Mouse (Mus musculus) gastrocnemius, adult 18-20 months (tissue): Measurements from ENCODE around the gene Etv5. TPM values are rescaled to one million over a fixed set of nuclear protein-coding genes. Genes with fewer than 3 reads are reported as not detected.

ENCODE experiments used
- DNase-seq: peaks from one replicate; pipeline ENCODE4 v3.0.0; 2021; ENCODE audit warnings: low spot score
- long read RNA-seq, 2 experiments: library from polyadenylated mRNA; stranded (forward); transcript quantifications; one replicate each; pipeline ENCODE4 v2.0.0; 2021
- total RNA-seq, 2 experiments: library from RNA; stranded (reverse); gene quantifications; 2 replicates each; pipeline ENCODE4 v1.2.3; 2021

The Etv5 gene
- 1 to 10 TPM; 6.9 to 7.0 TPM for total RNA-seq
- long read RNA-seq, experiment 1, partial matches to known transcripts, result 2 of 6 reads
- long read RNA-seq, experiment 1, other reads (novel, unspliced or antisense), result 2 of 6 reads
- long read RNA-seq, experiment 2, partial matches to known transcripts, result 1 of 6 reads
- long read RNA-seq, experiment 2, other reads (novel, unspliced or antisense), result 3 of 6 reads

DNA sequence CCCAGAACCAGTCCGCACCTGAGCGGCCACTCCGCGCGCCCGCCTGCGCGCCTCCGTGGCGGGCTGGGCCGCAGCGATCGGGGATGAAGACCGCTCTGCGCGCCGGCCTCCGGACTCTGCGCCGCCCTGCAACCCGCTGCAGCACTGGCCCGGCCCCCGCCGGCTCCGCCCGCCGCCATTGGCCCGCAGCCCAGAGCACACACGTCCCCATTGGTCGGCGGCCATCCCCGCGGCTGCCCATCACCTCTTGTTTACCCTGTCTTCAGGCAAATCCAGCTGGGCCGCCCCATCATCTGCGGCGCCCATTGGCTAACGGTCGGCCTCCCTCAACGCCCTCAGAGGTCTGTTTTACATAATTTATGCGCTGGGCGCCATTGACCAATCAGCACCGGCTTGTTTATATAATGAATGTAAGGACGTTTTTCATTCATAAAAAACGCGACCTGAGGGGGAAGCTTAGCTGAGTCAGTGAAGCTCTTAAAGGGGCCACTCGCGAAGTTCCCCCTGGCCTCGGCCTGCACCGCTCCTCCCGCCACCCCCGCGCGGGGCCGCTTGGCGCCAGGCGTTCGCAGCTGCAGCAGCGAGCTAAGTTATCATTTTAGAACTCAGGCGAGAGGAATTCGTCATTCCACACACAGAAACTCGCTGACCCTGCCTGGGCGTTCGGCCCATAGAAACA lies at the start of gene Etv5:
Gene Etv5 (minus strand): TSS at position 221 of the 679 bp plus-strand sequence.
- peak; percentile 99 for DNase-seq

DNA sequence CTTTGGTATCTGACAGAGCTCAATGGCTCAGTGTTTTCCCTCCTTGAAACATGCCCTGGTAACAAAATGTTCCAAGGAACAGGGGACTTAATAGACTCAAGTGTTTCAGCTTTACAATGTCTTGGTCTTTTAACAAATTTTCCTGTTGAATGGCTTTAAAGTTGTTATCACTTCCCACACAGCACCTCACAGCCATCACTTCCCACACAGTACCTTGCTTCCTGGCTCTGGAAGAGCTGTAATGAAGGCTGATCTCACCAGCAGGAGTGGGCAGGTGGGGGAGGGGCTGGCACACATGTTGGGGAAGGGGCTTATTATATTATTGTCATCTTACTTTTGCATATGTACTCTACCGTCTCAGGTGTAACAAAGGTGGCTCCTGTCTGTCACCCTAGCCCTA lies 44.4 kb upstream of the Etv5 start:
- no peak for DNase-seq

DNA sequence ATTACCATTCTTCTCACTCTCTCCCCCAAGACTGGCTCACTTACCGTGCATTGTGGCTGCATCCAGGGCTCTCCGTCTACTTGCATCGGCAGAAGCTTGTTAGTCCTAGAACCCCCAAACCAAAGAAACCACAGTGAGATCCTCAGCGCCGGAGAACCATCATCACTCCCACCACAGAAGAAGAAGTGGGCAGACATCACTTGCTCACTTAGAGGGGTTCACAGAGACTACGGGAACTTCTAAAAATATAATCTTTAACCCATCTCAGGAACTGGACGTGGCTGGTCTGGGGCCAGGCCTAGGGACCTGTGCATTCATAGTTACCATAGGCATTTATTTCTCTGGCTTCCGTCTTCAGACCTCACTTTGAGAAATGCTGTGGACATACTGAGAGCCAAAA lies 39.8 kb upstream of the Etv5 start:
- no peak for DNase-seq

DNA sequence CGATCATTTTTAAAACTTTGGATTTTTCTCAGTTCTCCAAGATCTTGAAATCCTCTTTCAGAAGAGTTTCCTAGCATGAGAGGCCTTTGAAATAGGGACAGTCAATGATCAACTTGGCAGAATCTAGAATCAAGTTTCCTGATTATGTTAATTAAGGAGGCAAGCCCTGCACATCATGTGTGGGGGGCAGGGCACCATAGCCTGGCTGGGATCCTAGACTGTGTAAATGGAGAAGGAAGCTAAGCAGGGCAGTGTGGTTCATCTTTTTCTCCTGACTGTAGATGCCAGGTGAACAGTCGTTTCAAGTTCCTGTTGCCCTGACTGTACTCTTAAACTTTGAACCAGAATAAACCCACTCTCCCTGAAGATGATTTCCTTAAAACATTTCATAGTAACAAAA lies 32.2 kb upstream of the Etv5 start:
- no peak for DNase-seq

DNA sequence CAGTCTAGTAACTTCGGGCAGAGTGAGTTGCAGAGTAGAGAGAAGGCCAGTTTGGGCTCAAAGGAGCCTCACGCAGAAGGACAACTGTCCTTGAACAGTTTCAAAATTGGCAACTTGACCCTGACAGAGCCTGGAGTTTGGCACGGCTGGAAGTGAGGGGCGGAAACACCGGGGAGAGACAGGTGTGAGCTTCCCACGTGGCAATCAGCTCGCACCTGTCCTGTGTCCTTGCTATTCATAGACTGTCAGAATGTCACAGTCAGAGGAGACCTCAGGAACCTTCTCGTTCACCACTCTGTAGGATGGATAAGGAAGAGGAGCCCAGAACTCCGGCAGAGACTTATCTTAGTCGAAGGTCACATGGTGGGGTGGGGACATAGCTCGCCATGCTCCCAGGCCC lies 29.9 kb upstream of the Etv5 start:
- no peak for DNase-seq

DNA sequence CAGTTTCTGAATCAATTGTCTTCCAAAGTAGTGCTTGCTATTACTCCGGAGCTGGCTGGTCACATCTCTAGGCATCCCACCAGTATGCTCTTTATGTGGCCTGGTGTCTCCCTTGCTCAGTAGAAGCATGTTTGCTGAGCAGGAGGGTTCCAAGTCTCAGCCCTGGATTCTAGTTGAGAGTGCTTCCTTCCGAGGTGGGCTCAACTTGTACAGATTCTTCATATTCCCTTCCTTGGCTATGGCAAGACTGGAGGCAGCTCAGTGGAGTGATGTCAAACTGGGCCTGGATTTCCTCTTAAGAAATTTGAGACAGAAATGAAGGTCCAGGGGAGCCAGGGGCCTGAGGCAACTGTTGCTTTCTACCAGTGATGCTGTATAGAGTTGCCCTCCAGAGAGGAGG lies 27.6 kb upstream of the Etv5 start:
- DNase-seq, result no peak

DNA sequence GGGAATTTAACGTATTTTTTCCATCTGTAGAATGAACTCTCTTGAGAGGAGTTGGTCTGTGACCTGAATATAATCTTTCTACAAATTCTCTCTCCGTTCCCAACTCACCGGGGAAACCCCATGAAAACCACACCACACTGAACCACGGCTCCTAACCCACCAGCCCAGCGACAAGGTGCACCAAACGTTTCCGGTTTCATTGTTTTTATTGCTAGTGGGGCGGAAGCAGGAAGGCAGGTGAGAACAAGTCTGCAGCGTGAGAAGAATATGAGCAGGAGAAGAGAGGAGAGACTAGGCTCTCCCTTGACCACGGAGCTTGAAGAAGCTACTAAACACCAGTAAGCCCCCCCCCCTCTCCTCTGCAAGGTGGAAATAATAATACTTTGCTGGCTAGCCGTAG lies 26.9 kb upstream of the Etv5 start:
- DNase-seq, result no peak

DNA sequence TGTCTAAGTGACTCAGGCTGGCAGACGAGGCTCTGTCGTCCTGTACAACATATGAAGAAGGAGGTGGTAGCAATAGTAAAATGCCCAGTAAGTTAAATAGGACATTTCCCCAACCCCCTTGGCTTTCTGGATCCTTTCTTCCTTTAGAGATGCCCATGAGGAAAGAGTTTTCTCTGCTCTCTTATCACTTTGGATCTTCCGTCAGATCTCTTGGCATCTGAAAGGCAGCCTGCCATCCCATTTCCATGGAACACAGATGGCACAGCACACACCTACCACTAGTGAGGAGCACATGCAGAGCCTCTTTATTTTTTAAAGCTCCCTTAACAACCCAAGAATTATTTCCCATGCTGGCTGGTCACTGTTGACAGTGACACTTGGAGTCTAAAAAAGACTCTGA lies 22.7 kb upstream of the Etv5 start:
- DNase-seq, result no peak

DNA sequence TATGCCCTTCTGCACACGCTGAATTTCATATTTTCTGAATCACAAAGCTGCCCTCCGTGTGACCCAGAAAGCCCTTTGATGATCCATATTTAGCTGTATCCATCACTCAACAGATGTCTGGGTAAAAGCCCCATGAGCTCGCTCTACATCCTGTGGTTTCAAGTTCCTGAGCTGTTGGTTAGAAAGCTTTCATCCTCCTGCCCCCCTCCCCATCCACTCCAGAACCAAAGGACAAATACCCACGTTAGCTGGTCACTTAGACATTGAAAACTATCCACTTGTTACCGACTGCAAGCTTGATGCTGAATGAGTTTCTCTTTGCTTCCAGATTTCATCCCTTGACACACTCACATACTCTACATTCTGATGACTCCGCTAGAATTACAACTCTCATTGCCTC lies 22.2 kb upstream of the Etv5 start:
- no peak for DNase-seq

DNA sequence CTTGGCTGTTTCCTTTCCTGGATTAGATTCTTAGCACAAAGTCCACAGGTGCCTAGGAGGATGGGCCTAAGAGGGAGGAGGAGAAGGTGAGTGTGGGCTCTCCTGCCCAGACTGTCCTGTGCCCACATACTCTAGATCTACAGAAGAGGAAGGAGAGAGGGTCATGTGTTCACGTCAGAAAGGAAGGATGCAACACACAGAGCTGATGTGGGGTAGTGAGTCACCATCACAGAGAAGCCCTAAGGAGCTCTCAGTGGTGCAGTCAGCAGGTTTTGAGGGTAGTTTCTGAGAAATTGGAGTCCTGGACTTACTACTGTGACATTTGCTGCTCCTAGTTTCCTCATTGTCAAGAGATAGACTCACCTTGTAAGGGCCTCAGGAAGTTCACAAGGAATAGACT lies 21.4 kb upstream of the Etv5 start:
- no peak for DNase-seq

DNA sequence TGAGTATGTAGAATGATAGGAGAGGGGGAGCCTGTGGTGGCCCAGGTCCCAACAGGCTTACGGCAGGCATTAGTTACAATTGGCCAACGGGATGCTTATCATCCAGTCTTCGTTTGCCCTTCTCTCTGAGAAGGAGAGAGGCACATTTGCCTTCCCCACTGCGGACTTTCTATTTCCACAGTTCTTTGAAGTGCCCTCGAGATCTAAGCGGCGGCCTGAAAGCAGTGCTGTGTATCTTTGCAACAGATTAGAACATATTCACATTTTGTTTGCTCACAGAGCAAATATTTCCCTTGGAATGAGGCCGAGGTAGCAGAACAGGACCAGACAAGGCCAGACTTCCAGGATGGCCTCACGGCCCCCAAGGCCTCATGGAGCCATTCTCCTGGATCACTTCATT lies 12.6 kb upstream of the Etv5 start:
- DNase-seq, result no peak

DNA sequence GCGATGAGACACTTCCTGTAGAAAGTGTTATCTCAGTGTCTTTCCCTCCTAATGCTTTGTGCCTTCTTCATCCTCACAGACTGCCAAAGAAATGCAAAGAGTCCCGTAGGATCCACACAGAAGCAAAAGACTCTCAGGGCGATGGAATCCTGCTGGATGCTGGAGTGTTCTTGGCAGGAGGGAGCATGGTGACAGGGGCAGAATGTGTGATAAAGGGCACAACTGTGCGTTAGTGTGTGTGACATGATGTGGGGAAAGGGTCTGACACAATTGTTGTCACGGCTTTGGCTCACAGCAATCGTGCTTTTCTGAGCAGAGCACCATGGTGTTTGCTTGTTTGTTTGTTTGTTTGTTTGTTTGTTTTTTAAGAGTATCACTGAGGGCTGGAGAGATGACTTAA lies 8.6 kb upstream of the Etv5 start:
- DNase-seq, result no peak

DNA sequence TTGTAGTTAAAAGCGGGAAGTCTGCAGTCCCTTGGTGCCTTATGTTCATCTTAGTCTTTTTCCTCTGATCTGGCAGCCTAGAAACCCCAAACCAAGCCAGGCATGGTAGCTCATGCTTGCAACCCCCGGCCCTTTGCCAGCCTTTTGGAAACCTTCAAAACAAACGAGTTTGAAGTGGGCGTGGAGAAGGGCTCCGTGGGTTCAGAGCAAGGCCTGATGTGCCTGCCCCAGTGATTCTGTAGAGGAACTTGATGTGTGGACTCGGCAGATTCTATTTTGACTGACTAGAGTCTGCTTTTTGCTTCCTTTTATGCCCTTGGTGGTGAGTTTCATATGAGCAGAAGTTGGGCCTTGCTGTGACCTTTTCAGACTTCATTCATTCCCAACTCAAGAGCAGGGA lies 5.3 kb upstream of the Etv5 start:
- no peak for DNase-seq

DNA sequence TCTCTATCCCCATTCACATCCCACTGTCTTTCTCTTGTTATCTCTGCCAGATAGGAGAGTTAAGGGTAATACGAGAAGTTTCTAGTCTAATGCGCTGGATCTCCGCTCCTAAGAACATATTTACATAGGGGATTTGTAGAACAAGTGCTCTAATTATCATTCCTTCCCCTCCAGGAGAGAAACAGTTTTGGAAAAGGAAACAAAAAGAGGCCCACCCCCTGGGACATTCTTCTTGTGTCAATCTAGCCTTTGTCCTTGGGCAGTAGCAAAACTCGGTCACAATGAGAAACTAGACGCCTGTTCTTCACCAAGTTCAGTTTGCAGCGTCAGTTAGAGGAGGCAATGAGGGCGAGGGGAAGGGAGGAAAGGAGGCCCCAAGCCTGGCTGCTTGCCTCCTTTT lies 2.7 kb upstream of the Etv5 start:
- DNase-seq, result no peak

DNA sequence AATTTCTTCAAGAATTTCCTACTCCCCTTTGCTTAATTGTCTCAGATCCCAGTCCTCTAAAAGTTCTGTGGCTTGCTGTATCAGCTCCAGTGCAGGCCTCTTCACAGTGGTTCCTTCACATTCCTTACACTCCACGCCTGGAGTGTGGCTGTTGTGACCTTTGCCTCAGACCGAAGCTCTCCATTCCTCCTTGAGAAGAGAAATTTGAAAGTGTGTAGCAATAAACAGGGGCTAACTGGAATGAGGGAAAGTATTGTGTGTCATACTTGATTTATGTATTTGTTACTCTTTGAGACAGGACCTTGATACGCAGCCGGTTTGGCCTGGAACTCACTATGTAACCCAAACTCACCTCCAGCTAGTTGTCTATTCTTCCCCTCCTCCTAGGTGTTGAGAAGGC lies 1.8 kb upstream of the Etv5 start:
- DNase-seq, result no peak

DNA sequence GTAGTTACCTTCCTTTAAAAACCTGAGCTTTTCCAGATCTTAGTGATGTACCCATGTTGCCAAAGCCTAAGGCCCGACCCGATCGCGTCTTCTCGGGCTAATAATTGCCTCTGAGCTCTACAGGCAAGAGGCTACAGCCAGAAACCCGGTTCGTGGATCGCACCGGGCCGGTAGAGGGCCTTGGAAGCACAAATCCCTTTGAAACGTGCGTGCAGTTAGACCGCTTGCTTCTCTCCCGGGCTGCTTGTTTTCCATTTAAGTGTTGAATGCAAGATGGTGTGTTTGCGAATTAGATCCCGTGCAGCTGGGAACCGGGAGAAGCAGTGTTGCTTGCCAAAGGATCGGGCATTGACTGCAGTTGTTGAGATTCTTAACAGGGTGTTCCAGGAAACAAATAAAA lies 750 bp upstream of the Etv5 start:
- peak; percentile 30 for DNase-seq

DNA sequence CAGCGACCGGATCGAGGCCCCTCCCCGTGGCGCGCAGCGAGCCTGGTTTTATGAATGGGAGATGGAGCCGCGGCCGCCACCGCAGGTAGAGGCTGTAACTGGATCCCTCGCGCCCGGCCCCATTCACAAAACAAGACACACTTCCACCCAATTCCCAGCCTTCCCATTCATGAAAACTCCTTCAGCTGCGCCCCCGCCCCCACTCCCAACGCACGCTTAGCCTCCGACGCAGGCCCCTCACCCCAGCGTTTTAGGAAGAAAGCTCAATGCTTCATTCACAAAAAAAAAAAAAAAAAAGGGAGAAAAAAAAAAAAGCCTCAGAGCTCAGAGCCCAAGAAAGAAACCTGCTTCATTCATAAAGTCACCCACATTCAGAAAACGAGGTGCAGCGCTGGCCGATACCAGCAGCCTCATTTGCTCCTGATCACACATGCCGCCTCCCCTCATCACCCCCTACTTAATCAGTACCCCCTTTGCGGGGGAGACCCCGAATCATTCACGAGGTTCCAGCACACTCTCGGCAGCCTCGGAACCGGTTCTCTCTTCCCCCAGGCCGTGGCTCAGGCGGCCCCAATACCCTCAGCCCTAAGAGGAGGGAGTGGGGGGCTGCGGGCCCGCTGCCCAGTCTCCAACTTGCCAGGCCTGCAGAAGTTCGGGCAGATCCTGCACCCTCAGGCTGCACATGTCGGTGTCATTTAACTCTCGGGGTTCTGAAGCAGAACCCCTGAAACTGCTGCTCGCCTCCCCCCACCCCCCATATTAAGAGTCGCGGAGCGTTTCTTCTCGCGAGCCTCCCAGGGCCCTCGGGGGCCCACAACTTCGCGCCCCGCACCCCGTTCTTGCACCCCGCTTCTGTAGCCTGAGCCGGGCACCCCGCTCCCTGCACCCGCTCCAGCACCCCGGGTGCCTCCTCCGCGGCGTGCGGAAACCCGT lies 812 bp downstream of the Etv5 start:
- peak; percentile 23 for DNase-seq

DNA sequence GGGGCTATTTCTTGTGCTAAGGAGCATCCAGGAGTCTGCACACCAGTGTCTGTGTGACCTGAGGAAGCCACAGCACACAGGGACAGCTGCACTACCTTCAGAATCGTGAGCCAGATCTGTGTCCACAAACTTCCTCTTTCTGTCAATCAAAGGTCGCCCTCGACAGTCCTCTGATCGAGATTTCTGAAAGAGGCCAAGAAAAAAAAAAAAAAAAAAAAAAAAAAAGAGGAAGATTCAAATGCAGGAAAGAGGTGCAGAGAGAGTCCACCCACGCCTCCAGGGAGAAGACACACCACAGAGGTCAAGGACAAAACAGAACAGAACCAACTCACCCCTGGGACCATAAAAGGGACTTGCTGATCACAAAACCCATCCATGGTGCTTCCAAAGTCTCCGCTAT lies 3.4 kb downstream of the Etv5 start:
- DNase-seq, result no peak

DNA sequence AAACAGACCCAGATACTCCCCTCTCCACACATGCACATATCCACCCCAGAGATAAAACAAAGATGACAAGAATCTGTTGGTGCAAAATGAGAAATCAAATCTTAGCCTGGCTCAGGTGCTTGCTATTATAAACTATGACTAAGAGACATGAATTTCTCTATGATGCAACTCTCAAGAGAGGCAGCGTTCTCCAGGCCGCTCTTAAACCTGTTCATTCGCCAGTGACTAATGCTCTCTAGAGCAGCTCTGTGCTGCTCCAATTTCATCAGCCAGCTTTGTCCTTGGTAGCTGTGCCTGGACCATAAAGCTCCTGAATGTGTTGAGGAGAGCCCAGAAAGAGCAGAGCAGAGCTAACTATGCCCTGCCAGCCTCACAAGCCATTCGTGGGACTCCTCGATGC lies 5.0 kb downstream of the Etv5 start:
- peak; percentile 10 for DNase-seq

DNA sequence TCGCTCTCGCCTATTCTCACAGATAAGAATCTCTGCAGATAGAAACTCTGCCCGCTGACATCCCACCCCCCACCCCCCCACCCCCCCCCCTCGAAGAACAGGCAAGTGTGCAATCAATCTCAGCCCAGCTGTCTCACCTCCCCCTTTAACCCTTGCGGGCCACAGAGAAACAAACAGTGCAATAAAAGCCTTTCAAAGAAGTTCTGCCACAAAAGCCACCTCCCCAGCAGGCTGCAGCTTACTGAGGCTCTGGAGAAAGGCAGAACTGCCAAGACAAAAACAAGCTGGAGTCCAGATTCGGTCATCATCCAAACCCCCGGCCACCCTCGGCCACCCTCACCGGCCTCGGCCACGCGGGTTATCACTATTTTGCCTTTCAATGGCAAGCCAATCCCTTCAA lies 5.6 kb downstream of the Etv5 start:
- no peak for DNase-seq

DNA sequence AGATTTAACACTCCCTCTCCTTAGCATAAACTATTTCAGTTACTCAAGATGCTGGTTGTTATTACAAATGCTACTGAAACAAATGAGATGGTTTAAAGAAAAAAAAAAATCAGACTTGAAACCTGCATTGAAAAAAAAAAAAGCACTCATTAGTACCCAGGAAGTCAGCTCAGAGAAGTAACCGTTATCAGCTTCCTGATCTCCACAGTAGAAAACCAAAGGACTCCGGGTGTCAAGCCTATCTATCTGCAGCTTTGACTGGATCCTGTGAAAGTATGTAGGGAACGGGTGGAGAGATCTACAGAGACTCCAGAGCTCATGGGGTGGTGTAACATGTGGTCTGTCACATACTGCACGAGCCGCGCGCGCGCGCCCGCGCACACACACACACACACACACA lies 7.7 kb downstream of the Etv5 start:
- DNase-seq, result no peak

DNA sequence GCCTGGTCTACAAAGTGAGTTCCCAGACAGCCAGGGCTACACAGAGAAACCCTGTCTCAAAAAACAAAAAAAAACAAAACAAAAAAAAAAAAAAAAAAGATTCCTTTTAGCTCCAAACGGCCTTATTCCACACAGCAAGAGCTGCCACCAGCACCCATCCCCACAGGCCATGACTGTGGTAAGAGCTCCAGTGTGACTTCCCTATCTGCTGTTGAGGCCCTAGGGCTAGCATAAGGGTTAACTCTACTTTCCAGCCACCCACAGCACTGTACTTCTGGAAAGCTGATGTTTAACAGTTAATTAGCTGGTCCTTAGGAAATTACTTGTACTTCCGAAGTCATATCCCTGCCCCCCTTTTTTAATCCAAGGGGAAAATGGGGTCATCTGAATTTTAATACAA lies 8.2 kb downstream of the Etv5 start:
- no peak for DNase-seq
